Mouse (Mus musculus) intestine, embryonic 14.5 days (tissue): Measurements from ENCODE around the gene Med20. TPM values are rescaled to one million over a fixed set of nuclear protein-coding genes. Genes with fewer than 3 reads are reported as not detected.

Experiments used
- ATAC-seq: fragments of 200-750 bp; cut with Nextera tagmentation; replicated peaks from 2 replicates; pipeline ENCODE4 v1.8.0; 2017; ENCODE audit warnings: low read depth, moderate number of reproducible peaks, moderate TSS enrichment, moderate library complexity; ENCODE audit not compliant: low FRiP score, low TSS enrichment
- DNase-seq: peaks from one replicate; pipeline ENCODE4 v3.0.0-alpha.2; 2018; ENCODE audit warnings: low spot score
- H3K27ac ChIP-seq: fragments of 300-500 bp; sonication (generic); 2 replicates; pipeline ENCODE4 v1.5.1; 2014; ENCODE audit warnings: low read depth, mild to moderate bottlenecking, control low read depth
- H3K27me3 ChIP-seq: fragments of 300-500 bp; sonication (generic); replicated peaks from 2 replicates; pipeline ENCODE4 v1.6.1; 2014; ENCODE audit warnings: low read length, control low read depth; ENCODE audit not compliant: control insufficient read depth, insufficient read depth
- H3K36me3 ChIP-seq: fragments of 300-500 bp; sonication (generic); 2 replicates; pipeline ENCODE4 v1.6.1; 2014; ENCODE audit warnings: low read length, control low read depth; ENCODE audit not compliant: control insufficient read depth, insufficient read depth
- H3K4me1 ChIP-seq: fragments of 300-500 bp; sonication (generic); replicated peaks from 2 replicates; pipeline ENCODE4 v1.6.1; 2014; ENCODE audit warnings: low read length, control low read depth, mixed read lengths; ENCODE audit not compliant: control insufficient read depth, insufficient read depth
- H3K4me2 ChIP-seq: fragments of 300-500 bp; sonication (generic); 2 replicates; pipeline ENCODE4 v1.6.1; 2014; ENCODE audit warnings: low read length
- H3K4me3 ChIP-seq: fragments of 300-500 bp; sonication (generic); 2 replicates; pipeline ENCODE4 v1.5.1; 2014; ENCODE audit warnings: low read depth, low read length, control low read depth, mixed read lengths
- H3K9ac ChIP-seq: fragments of 300-500 bp; sonication (generic); 2 replicates; pipeline ENCODE4 v1.6.1; 2014; ENCODE audit warnings: mild to moderate bottlenecking, low read length
- H3K9me3 ChIP-seq: fragments of 300-500 bp; sonication (generic); 2 replicates; pipeline ENCODE4 v1.6.1; 2016; ENCODE audit warnings: low read length, control low read depth; ENCODE audit not compliant: control insufficient read depth
- WGBS: fragments of 180-500 bp; shearing (Covaris S2); extraction: QIAGEN DNeasy Blood & Tissue Kit; methylation state at CpG from one replicate; pipeline ENCODE4 v1.1.7; 2014; 5-methylcytosine and 5-hydroxymethylcytosine counted together
- polyA plus RNA-seq: library from polyadenylated mRNA; unstranded; fragments of >200 nt; fragmentation: Nextera tagmentation; extraction: Ambion mirVana; gene quantifications from 2 replicates; pipeline ENCODE4 v1.2.1, GENCODE M21; 2014

The Med20 gene
- 45.2 and 48.2 TPM in 2 replicates for polyA plus RNA-seq

DNA sequence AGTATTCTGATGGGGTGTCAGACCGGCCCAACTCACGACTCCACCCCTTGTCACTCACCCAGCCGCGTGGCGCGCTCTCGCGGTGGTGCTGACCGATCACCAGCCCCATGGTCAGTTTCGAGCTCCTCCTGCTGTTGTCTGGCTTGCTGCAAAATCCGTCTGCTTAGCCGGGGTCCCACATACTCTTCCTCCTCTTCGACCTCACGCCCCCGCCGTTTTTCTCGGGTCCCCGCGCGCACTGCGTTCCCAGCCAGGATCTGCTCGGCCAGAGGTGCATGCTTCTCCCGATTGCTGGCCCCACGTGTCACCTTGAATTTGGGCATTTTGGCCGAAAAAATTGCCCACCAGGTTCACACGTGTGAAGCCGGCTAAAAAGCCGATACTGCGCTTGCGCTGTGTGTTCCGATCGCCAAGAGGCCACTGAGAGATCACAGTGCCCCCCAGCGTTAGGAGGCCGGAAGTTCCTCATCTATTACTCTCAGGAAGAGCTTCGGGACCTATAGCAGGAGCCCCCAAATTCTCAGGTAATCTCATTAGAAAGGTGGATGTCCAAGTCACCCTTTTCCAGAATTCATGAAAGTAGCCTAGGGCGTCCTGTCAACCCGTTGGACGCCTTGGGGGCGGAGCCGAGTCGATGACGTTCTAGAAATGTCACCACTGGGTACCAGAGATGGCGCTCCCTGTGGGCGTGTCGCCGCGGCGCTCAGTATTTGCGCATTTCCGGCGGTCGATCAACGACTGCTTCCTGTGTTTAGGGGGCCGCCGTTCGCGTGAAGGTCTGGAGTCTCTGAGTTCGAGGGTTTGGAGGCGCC is at the start of gene Med20, which contains the start of the genes Bysl and Gm20517:
Med20 (plus strand) TSS at position 734 of the 812 bp plus-strand sequence.
Bysl (minus strand) TSS at position 644 of the 812 bp plus-strand sequence.
Gm20517 (plus strand) TSS at position 741 of the 812 bp plus-strand sequence.
- H3K9ac ChIP-seq = peak within 1 kb of the TSS; percentile 82
- WGBS = under 1% methylated on average over 59 of the region's 59 CpGs
- peak; percentile 100 for DNase-seq
- H3K4me2 ChIP-seq = peak within 1 kb of the TSS; percentile 97
- ATAC-seq = peak; percentile 94
- H3K36me3 ChIP-seq = peaks cover 45% of the 10 kb centered on the region
- H3K27ac ChIP-seq = peak within 1 kb of the TSS; percentile 76
- H3K4me1 ChIP-seq = peaks cover 19% of the 10 kb centered on the region
- no peaks in the 10 kb centered on the region for H3K9me3 ChIP-seq
- peak within 1 kb of the TSS; percentile 98 for H3K4me3 ChIP-seq
- H3K27me3 ChIP-seq = no peaks in the 10 kb centered on the region

GRCm38 (mm10) chr17:47562875-47563274 is 48.5 kb upstream of the Med20 start:
- Histone ChIP-seq H3K9me3 (no peaks in the 10 kb centered on the region), H3K27me3 (no peaks in the 10 kb centered on the region), H3K4me2 (no peak overlapping the region), H3K4me3 (no peak overlapping the region), H3K36me3 (no peaks in the 10 kb centered on the region), H3K4me1 (peaks cover 4% of the 10 kb centered on the region; the same call in 1 of the 2 replicates), H3K9ac (no peak overlapping the region), H3K27ac (no peak overlapping the region)
- DNase-seq = no peak
- WGBS = 83% methylated on average over 6 of the region's 6 CpGs
- no peak for ATAC-seq

GRCm38 (mm10) chr17:47564612-47565011 is 46.8 kb upstream of the Med20 start:
- Histone ChIP-seq H3K4me1 (peaks cover 4% of the 10 kb centered on the region; the same call in 1 of the 2 replicates), H3K27me3 (no peaks in the 10 kb centered on the region), H3K27ac (no peak overlapping the region), H3K9me3 (no peaks in the 10 kb centered on the region), H3K4me2 (no peak overlapping the region), H3K4me3 (no peak overlapping the region), H3K36me3 (no peaks in the 10 kb centered on the region), H3K9ac (no peak overlapping the region)
- ATAC-seq = no peak
- DNase-seq = no peak
- 79% methylated on average over 5 of the region's 5 CpGs for WGBS

DNA sequence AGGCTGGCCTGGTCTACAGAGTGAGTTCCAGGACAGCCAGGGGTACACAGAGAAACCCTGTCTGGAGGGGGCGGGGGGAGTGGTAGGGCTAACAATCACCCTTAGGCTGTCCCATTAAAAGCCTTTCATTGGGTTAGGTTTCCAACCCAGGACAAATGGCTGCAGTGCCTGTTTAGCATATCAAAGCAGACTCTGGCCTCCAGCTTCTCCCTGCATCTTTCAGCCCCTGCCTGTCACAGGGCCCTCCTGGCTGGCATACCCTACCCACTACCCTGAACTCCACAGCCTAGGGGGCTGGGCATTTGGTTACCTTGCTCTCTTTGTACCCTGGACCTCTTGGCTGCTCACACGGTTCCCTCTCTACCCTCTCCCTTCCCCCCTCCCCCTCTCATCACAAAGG is 45.2 kb upstream of the Med20 start:
- Histone ChIP-seq H3K27me3 (no peaks in the 10 kb centered on the region), H3K9ac (no peak overlapping the region), H3K4me2 (no peak overlapping the region), H3K4me1 (no peaks in the 10 kb centered on the region), H3K36me3 (no peaks in the 10 kb centered on the region), H3K9me3 (no peaks in the 10 kb centered on the region), H3K4me3 (no peak overlapping the region), H3K27ac (no peak overlapping the region)
- WGBS = 44% methylated on average over 2 of the region's 2 CpGs
- ATAC-seq = no peak
- DNase-seq = no peak

DNA sequence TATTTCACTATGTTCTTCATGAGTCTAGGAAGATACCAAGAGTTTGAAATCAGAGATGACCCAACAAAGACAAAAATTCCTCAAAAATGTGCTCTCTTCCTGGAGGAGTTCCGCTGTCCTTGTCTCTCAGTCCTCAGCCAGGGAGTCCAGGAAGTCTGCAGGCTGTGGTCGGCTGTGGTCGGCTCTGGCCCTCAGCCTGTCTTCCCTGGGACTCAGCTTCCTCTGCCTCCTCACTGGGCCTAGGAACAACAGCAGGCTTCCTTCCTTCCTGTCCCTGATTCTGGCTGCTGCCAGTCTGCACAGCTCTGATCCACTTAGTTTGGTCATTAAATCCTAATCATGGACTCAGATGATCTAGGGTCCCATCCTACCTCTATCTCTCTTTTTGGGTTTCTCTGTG is 44.1 kb upstream of the Med20 start:
- peak overlapping the region; percentile 18 for H3K27ac ChIP-seq
- no peaks in the 10 kb centered on the region for H3K27me3 ChIP-seq
- no peak overlapping the region for H3K4me3 ChIP-seq
- no peaks in the 10 kb centered on the region for H3K9me3 ChIP-seq
- ATAC-seq = no peak
- H3K36me3 ChIP-seq = no peaks in the 10 kb centered on the region
- H3K9ac ChIP-seq = no peak overlapping the region
- DNase-seq = no peak
- H3K4me1 ChIP-seq = no peaks in the 10 kb centered on the region
- no peak overlapping the region for H3K4me2 ChIP-seq
- WGBS = 45% methylated on average over 3 of the region's 3 CpGs

DNA sequence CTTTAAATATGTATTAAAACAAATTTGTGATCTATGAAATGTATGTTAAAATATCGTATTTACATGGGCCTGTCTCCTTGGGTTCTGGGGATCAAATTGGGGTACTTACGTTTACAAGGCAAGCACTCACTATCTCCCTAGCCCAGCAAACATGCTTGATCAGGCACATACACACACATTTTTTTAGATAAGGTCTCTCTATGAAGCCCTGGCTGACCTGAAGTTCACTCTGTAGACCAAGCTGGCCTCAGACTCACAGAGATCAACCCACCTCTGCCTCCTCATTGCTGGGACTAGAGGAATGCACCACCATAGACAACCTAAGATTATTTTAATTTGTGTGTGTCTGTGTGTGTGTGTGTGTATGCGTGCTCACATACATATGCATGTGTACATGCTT is 43.0 kb upstream of the Med20 start:
- Histone ChIP-seq H3K27me3 (no peaks in the 10 kb centered on the region), H3K36me3 (no peaks in the 10 kb centered on the region), H3K4me3 (no peak overlapping the region), H3K4me2 (no peak overlapping the region), H3K9me3 (no peaks in the 10 kb centered on the region), H3K4me1 (no peaks in the 10 kb centered on the region), H3K27ac (no peak overlapping the region), H3K9ac (no peak overlapping the region)
- WGBS = 95% methylated on average over 3 of the region's 3 CpGs
- no peak for ATAC-seq
- DNase-seq = no peak

DNA sequence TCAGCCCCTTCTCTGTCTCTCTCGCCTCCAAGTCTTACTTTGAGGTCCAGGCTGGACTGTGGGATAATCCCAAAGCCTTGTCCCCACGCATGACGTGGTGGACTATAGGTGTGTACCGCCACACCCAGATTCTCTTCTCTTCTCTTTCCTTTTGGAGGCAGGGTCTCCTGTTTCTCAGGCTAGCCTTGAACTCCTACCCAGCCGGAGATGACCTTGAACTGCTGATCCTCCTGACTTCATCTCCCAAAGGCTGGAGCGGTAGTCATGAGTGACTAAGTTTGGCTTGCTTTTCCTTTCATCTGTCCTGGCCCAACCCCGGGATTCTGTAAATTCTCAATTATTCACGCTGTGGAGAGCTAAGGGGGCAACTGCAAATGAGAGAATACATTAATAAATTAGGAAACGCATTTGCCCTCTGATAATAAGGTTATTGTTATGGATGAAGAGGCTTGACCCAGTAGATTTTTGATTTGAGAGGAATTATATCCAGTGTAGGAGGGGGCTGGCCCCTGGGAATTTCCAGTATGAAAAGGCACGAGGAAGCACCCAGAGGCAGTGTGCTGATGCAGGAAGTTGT is 42.3 kb upstream of the Med20 start:
- Histone ChIP-seq H3K9ac (no peak overlapping the region), H3K4me2 (no peak overlapping the region), H3K4me3 (no peak overlapping the region), H3K27ac (no peak overlapping the region), H3K9me3 (no peaks in the 10 kb centered on the region), H3K4me1 (no peaks in the 10 kb centered on the region), H3K27me3 (no peaks in the 10 kb centered on the region), H3K36me3 (no peaks in the 10 kb centered on the region)
- no peak for DNase-seq
- WGBS = 87% methylated on average over 10 of the region's 10 CpGs
- ATAC-seq = no peak

GRCm38 (mm10) chr17:47571621-47572020 is 39.8 kb upstream of the Med20 start:
- Histone ChIP-seq H3K4me1 (no peaks in the 10 kb centered on the region), H3K27me3 (no peaks in the 10 kb centered on the region), H3K27ac (no peak overlapping the region), H3K9ac (no peak overlapping the region), H3K9me3 (no peaks in the 10 kb centered on the region), H3K36me3 (no peaks in the 10 kb centered on the region), H3K4me3 (no peak overlapping the region), H3K4me2 (no peak overlapping the region)
- ATAC-seq (no peak), DNase-seq (no peak)
- WGBS = 44% methylated on average over 7 of the region's 7 CpGs
